Mouse (Mus musculus): Measurements from ENCODE around the gene Fhit.
"Not testable (repeated sequence)": the region's sequence is repeated elsewhere in the genome, so short reads cannot be mapped to it uniquely, and the experiment has no call there.

Gene Fhit

DNA sequence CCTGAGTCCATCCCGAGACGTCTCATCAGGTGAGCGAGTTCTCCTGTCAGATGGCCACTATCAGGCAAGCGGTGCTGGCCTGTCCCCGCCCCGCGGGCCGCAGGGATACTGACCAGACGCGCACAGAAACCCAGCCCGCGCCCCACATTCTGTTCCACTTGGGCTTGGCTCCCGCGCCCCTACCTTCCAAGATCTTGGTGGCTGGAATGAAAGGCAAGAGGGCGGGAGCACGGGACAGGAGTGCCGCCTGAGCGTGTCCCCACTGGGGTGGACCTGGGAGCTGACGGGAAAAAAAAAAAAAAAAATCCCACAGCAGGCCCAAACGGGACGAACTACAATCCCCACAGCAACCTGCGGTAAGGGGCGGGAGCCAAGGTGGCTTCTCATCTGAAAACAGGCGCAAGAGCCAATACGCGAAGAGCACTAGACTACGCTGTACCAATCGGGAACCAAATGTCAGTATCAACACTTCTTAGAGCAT is at the start of gene Fhit:
Gene Fhit (minus strand): TSS at position 285 of the 481 bp plus-strand sequence.
- no peak for DNase-seq (ENCODE audit: low read depth, low spot score)

GRCm38 (mm10) chr14:11206786-11207185 is 45.0 kb upstream of the Fhit start:
- DNase-seq (ENCODE audit: low read depth, low spot score) = no peak

- DNase-seq (ENCODE audit: low read depth, low spot score) = no peak
Measured at GRCm38 (mm10) chr14:11160806-11161450, 907 bp downstream of the Fhit start.

DNA sequence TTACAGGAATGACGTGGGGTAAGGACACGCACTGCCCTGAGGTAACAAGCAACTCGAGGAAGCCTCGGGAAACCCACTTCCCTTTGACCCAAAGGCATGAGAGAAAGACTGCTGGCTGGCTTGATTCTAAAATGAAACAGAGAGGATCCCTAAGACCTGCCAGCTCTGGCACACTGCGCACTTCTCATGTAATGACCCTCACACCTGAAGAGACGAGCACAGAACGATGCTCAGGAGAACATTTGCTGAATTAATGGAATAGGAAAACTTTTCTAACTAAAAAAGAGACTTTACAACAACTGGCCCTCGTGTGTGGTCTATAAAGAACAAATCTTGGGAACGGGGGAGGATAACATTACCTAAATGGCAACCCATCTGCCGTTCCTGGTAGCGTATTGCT is 2.2 kb downstream of the Fhit start:
- DNase-seq (ENCODE audit: low read depth, low spot score) = no peak

GRCm38 (mm10) chr14:11159021-11159420 is 2.8 kb downstream of the Fhit start:
- DNase-seq (ENCODE audit: low read depth, low spot score) = no peak

DNA sequence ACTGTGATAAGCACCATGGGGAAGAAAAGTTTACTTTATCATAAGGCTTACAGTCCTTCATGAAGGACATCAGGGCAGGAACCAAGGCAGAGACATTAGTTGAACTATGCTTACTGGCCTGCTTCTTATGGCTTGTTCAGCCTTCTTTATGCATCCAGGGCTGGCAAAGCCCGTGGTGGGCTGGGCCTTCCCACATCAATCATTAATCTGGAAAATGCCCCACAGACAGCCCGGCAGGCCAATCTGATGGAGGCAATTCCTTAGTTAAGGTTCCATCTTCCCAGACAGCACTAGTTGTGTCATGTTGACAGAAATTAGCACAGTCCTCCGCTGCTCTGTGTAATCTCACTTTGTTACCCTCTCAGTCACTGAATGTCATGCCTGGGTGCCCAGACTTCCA is 4.1 kb downstream of the Fhit start:
- no peak for DNase-seq (ENCODE audit: low read depth, low spot score)

DNA sequence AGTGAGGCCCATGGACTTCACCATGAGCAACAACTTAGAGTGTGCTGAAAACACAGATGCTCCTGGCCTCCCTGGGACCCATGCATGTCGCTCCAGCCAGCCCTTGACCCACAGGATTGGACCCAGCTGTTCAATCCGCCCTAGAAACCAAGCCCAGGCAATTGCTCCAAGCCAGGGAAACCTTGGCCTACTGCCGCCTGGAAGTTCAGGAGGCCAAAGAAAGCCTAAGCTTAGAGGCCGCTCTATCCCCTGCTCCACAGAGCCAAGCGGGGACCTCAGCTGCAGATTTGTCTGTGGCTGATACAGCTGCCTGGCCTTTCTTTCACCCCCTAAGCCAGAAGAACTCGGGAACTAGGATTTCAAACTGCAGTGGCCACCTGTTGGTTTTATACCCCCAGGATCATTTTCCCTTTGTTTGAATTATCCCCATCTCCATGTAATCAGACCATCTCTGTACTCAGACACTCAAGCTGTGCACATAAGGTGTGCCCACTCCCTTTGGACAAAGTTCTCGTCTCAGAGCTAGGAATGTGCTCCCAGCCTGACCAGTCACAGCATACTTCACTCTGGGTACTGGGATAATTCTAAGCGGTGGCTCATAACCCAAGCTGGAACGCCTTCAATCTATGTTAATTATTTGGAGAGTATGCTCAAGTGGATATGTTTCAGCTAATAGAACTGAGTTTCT is 10.1 kb downstream of the Fhit start:
- DNase-seq (ENCODE audit: low read depth, low spot score) = no peak

GRCm38 (mm10) chr14:11133787-11134735 is 27.8 kb downstream of the Fhit start:
- no peak for DNase-seq (ENCODE audit: low read depth, low spot score)

- DNase-seq (ENCODE audit: low read depth, low spot score) = no peak
Measured at GRCm38 (mm10) chr14:11132637-11133474, 29.0 kb downstream of the Fhit start.

- no peak for DNase-seq (ENCODE audit: low read depth, low spot score)
Measured at GRCm38 (mm10) chr14:11125096-11125495, 36.7 kb downstream of the Fhit start.

DNA sequence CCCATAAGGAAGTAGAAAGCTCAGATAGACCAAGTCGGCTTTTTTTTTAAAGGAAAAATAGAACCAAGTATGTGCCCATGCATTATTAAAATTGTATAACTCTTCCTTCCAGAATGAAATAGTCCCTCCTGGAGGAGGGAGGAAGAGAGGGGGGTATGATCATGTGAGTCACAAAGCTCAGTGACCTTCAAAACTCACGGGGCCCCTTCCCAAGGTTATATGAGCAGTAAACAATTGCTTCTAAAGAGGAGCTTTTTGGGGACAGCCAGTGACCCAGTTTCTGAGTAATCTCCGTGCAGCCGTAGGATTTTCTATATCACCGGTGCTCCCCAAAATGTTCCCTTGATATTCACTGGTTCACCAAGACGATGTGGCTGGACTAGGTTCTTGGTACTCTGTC is 42.8 kb downstream of the Fhit start:
- DNase-seq (ENCODE audit: low read depth, low spot score) = no peak

DNA sequence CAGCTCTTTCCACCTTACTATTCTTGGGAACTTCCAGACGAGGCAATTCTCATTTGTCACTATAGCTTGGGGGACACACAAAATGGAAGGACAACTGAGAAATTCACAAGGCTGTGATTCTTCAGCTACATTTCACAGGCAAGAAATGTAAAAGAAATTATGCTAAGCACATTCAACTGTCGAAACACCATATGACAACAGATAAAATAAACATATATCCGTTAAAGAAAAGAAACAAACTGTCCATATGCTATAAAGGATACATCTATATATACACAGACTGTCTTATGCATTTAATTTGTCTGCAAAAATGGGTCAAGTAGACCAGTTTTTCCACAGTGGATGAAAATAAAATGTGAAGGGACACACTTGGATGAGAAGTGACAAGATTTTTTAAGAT is 76.2 kb downstream of the Fhit start:
- DNase-seq (ENCODE audit: low read depth, low spot score) = no peak

DNA sequence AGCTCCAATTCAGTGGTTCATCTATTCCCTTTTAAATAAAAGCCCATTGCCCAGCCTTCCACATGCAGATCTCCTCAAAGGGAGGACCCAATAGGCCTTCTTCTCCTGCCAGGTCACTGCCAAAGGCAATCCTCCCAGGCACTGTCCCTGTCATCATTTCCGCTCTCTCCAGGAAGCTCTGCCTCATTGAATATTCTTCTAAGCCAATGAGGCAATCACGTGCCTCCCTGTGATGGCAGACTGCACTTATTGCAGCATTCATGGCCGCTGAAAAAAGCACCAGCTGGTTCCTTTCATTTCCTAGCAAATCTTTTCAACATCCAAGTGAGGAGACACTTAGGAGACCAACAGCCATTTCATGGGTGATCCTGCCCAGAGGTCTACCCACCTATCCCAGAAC is 77.9 kb downstream of the Fhit start:
- no peak for DNase-seq (ENCODE audit: low read depth, low spot score)

GRCm38 (mm10) chr14:11083462-11083861 is 78.4 kb downstream of the Fhit start:
- DNase-seq (ENCODE audit: low read depth, low spot score) = no peak

GRCm38 (mm10) chr14:11063594-11063993 is 98.2 kb downstream of the Fhit start:
- DNase-seq (ENCODE audit: low read depth, low spot score) = no peak

DNA sequence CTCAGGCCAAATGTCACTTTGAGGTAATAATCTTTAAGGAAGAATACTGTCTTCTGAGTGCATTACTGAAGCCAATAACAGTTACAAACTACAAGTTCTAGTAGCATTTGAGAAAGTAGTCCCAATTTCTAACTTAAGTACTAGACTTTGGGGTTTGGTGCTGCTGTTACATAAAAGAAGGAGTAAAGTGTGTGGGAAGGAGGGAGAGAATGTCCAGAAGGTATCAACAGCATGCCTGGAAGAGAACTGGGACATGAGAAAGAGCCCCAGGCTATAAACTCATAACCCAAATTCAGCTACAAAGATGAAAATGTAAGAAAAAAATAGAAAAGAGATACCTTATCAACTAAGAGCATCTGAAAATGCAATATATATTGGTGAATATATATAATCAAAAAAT is 101.6 kb downstream of the Fhit start:
- DNase-seq (ENCODE audit: low read depth, low spot score) = no peak

DNA sequence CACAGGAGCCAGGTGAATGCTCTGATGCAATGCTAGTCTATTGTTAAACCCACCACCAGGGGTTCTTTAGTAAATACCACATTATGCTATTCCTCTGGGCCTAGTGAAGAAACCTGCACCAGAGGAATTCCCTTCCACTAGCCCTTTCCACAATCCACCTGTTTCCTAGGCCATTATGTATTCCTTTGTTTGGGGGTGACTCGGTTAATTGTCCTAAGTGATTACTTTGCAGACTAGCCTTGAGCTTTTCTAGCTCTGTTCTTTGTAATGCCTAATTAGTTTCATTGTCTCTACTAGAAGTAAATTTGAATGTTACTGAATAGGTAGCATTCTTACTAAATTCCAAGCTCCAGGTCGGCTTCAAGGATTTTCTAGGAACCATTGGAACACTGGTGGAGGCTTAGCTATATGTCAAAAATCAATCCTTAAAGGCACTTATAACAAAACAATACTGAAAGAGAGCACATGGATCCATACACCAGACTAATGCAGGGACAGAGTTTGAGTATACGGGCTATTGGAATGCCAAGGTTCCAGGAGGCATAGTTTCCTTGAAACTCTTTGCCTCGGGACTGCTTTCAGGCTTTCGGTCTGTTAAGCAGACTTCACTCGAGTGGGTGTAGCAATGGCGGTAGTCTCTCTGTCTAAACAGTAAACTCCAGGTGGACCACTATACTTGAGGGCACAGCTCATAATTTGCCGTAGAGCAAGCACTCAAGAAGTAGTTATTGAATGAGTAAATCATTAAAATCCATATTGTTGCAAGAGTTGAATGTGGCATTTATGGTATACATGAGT is 122.1 kb downstream of the Fhit start:
- DNase-seq (ENCODE audit: low read depth, low spot score) = not testable (repeated sequence)

GRCm38 (mm10) chr14:11021391-11021790 is 140.4 kb downstream of the Fhit start:
- no peak for DNase-seq (ENCODE audit: low read depth, low spot score)

DNA sequence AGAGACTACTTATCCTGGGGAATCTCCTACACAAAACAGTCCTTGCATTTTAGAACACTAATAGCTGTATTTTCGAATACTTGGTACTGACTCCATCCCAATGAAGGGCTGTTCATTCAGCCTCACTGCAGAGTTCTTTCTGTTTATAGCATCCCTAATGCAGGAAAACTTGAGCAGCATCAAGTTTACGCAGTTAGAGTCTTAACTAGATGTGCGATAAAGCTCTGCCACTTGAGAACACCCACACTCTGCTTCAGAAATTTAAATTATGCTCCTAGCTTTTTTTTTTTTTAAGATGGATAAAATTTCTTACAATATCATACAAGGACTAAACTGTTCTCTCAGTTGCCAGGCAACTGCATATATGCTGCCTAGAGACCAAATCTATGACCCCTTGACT is 183.2 kb downstream of the Fhit start:
- DNase-seq (ENCODE audit: low read depth, low spot score) = no peak

GRCm38 (mm10) chr14:10941647-10942046 is 220.2 kb downstream of the Fhit start:
- no peak for DNase-seq (ENCODE audit: low read depth, low spot score)
